Mouse (Mus musculus) brain, embryonic 14.5 days (tissue): ENCODE measurements at regions not wholly inside any gene's neighbourhood (a gene's known extent, or its start where the extent isn't known, plus 50 kb on each side); places are given as distances from the start of the nearest gene placed in this dataset.

Experiments
- DNase-seq: peaks from one replicate; pipeline ENCODE4 v3.0.0-alpha.2; 2011; ENCODE audit warnings: low read depth
- CTCF ChIP-seq: fragments of 200-500 bp; IDR thresholded peaks from 2 replicates; pipeline ENCODE4 v1.5.1; 2012; ENCODE audit warnings: inconsistent platforms, mild to moderate bottlenecking, moderate library complexity, borderline replicate concordance; ENCODE audit not compliant: insufficient read depth, insufficient read length; ENCODE audit errors: extremely low read depth
- POLR2A ChIP-seq: fragments of 200-500 bp; IDR thresholded peaks from 2 replicates; pipeline ENCODE4 v1.6.1; 2012; ENCODE audit warnings: mild to moderate bottlenecking, inconsistent platforms, borderline replicate concordance; ENCODE audit not compliant: poor library complexity, insufficient read depth, insufficient read length, severe bottlenecking; ENCODE audit errors: extremely low read depth

DNA sequence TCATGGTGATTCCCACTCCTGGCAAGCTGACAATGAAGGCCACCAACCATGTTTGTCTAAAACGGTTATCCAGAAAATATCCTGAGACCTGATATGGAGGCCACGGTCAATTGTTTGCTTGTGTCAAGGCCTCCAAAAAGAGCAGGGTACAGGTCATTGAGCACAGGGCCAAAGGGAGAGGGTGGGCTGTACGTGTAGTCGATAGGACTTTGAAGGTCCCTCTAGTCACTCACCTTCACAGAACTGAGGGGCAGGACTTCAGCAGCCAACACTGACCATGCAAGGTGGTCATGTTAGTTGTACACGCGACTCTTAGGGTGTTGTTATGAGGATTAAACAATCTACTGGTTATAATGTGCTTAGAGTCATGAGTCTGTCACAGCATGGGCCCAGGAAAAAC lies 264.4 kb upstream of the Prok2 start:
- no peak for DNase-seq

DNA sequence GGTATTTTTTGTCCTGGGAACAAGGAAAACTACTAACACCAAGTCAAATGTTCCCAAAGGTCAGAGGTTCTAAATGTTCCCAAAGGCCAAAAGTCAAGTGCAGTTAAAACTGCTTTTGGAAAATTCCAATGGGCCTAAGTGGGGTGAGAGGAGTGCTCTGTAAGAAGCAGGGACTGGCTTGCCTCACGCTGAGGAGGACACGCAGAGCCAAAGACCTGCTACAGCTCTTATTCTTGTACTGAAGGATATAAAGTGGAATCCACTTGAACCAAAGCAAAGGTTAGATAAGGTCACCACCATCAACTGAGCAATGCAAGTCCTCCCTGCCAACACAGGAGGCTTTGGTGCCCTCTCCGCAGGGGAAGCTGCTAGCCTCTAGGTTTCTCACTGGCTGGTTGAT lies 260.3 kb upstream of the Prok2 start:
- DNase-seq, result no peak
- TF ChIP-seq POLR2A (no peak), CTCF (no peak)

More for the DNA sequence above, 264.4 kb upstream of the Prok2 start:
- TF ChIP-seq POLR2A, result no peak
- TF ChIP-seq CTCF, result no peak

DNA sequence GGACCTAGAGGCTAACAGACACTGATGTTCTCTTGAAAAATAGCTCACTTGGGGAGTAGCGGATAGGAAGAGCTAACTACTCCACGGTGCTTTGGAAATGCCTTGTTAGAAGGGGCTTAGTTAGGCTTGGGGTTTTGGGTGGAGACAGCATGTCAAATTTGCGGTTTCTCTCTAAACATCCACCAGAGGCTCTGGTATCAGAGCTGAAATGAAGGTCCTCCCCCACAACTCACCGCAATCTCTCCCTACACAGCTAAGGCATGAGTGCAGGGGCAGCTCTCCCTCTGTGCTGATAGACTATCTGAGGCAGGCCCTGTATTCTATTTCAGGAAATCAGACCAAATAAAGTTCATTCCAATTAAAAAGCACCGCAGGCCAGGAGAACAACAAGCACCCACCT lies 259.1 kb upstream of the Prok2 start:
- DNase-seq, result no peak
- no peak for TF ChIP-seq CTCF
- no peak for TF ChIP-seq POLR2A

DNA sequence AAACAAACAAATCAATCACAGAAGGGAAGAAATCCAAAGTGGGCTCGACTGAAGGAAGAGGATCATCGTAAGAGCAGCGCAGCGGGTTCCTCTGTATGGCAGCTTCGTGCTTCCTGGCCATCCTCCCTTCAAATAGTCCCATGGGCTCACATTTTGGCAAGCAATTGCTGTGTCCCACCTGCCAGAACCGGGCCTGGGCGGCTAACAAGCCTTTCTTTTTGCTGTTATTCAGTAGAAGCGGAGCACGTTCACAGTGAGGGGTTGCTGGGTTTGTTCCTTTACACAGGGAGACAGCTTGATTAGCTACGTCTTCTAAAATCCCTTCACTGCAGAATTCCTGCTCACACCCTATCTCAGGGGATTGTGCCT lies 258.6 kb upstream of the Prok2 start:
- TF ChIP-seq CTCF, result no peak
- TF ChIP-seq POLR2A, result no peak
- no peak for DNase-seq

DNA sequence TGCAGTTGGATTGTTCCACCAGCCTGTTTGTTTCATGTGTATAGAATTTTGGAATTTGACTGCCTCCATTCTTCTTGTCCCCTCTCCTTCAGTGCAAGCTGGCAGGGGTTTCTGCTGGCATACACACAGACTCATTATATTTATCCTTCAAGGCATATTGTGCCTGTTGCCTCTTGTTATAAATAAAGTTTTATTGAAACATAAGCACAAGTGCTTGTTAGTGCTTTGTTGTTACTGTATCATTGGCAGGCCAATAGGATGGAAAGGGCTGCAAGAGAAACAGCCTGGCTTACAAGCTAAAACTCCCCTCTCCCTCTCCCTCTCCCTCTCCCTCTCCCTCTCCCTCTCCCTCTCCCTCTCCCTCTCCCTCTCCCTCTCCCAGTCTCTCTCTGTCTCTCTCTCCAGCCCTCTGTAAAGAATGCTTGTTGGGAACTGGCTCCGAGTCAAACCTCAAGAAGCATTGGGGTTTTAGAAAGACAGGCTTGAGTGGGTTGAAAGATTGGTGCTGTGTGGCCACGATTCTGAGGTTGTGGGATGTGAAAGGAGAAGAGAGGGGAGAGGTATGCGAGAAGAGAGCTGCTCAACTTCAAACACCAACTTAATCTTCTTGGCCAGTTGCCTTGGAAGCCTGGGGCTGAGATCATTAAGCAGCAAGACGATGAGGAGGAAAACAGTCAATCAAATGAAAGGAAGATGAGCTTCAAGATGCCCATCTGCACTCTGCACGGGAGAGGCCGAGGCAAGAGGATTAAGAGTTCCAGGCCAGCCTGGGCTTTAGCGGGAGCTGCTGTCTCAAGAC lies 258.1 kb upstream of the Prok2 start:
- DNase-seq, result peak; percentile 77
- TF ChIP-seq CTCF, result no peak

DNA sequence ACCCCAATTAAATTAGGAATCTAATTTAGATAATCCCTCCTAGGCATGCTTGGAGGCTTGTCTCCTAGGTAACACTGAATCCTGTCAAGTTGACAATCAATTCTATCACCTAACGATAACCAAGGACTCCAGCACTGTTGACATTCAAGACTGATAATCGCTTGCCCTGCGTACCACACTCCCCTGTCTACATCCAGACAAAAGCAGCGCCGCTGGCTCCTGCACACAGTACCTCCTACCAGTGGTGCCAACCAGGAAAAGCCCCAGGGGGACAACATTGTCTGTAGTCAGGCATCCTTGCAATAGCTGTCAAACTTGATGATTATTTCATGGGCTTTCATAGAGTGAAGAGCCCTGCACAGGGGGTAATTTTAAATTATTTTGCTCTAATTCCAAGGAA lies 253.4 kb upstream of the Prok2 start:
- DNase-seq, result peak; percentile 54

DNA sequence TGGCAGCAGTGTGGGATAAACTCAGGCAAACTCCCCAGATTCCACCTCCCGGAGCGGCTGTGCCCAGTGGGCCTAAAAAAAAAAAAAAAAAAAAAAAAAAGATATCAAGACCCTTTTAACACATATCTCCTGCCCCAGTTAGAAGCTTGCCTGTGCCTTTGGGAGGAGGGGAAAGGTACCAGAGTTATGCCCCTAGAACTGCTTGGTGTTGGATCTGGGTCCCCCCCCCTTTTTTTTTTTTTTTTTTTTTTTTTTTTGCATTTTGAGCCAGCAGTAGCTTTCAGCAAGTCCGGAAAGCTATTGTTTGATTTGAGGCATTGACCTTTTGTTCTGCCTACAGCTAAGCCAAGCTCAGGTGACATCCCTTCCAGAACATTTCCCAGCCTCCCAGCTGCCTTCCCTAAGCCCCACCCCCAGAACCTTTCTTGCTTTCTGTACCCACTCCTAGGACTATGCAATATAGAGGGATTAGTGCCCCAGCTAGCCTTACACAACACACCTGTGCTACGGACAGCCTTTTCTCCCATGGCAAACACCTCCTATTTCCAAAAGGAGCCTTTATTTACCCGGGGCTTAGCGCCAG lies 252.1 kb upstream of the Prok2 start:
- no peak for DNase-seq
- TF ChIP-seq CTCF (no peak), POLR2A (no peak)

More for the DNA sequence above, 253.4 kb upstream of the Prok2 start:
- TF ChIP-seq POLR2A (no peak), CTCF (no peak)

DNA sequence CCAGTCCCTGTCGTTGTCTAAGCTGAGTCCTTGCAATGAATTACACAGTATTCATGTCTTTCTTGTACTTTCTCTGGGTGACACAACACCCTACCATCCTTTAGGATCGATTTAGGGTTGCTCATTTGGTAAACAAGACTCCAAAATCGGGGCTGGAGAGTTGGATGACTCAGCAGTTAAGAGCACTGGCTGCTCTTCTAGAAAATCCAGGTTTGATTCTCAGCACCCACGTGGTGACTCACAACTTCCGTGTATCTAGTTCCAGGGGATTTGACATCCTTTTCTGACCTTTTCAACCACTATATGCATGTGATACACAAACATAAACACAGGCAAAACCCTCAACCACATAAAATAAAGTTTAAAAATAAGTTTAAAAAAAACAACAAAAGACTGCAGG lies 250.0 kb upstream of the Prok2 start:
- TF ChIP-seq POLR2A (no peak), CTCF (no peak)
- no peak for DNase-seq

DNA sequence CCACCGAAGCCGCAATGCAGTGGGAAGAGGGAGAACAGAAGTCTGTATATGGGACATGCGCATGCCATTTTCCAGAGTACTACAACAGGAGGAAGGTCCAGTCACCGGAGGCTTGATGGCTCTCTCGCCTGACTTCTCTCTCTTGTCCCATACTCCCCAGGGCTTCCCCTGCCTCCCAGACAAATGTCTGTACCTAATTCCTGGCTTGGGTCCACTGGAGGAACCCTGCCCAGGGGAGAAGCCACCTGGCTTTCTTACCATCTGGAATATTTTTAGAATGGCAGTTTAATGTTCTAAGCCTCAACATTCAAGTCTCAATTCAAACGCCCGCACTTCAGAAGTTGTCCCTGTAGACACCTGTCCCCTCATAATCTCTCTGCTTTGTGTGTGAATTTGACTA lies 249.3 kb upstream of the Prok2 start:
- no peak for DNase-seq
- TF ChIP-seq POLR2A (no peak), CTCF (no peak)

DNA sequence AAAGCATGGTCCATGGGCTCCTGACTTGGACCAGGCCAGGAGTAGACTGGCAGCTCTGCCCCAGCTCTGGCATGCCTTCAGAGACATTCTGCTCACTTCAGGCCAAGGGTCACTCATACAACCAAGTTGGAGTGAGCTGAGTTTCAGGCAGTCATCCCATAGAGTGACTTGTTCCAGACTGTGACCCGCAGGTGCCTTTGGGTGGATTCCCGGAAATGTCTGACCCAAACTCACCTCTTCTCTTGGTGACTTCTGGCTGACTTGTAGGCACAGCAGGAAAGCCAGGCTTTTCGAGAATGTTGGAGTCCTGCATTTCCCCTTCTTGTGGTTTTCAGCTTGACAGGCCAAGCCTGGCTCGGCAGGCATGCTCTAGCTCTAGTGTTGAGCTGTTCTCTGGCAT lies 248.3 kb upstream of the Prok2 start:
- TF ChIP-seq POLR2A, result no peak
- TF ChIP-seq CTCF, result no peak
- no peak for DNase-seq

DNA sequence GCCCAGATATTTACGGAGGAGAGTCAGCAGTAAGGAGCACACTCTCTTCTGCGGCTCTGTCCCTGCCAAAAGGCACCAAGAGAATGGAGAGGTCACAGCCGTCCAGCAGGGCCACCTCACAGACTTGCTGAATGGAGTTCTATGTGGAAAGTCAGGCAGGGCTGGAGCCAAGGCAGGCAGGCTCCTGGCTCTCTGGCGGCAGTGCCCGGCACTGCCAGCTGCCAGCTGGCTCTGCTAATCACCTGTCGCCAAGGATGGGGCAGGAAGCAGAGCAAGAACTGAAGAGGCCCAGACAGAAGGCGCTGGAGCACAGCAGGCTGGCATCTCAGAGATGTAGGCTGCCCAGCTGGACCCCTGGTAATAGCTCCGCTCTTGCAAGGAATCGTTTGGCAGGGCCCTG lies 245.2 kb upstream of the Prok2 start:
- no peak for TF ChIP-seq POLR2A
- TF ChIP-seq CTCF, result no peak
- peak; percentile 91 for DNase-seq

DNA sequence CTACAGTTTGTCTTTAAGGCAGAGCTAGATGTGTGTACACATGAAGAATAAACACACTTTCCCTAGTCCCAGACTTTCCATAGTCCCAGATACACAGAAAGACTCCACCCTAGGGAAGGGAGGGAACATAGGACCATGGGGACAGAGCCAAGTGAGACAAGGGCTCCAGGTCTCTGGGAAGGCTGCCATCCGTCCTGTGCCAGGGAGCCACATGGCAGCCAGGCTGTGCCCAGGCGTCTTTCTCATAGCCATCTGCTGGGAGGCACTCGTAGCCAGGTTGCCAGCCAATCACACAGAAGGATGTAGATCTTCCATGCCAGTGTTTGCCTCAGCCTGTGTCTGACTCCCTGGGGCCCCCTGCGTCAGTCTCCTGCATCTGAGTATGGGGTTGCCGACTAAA lies 242.7 kb upstream of the Prok2 start:
- TF ChIP-seq POLR2A (no peak), CTCF (no peak)
- DNase-seq, result peak; percentile 97
